8 mouse cellular contexts compared by ENCODE assay signal in the genomic region with DNA sequence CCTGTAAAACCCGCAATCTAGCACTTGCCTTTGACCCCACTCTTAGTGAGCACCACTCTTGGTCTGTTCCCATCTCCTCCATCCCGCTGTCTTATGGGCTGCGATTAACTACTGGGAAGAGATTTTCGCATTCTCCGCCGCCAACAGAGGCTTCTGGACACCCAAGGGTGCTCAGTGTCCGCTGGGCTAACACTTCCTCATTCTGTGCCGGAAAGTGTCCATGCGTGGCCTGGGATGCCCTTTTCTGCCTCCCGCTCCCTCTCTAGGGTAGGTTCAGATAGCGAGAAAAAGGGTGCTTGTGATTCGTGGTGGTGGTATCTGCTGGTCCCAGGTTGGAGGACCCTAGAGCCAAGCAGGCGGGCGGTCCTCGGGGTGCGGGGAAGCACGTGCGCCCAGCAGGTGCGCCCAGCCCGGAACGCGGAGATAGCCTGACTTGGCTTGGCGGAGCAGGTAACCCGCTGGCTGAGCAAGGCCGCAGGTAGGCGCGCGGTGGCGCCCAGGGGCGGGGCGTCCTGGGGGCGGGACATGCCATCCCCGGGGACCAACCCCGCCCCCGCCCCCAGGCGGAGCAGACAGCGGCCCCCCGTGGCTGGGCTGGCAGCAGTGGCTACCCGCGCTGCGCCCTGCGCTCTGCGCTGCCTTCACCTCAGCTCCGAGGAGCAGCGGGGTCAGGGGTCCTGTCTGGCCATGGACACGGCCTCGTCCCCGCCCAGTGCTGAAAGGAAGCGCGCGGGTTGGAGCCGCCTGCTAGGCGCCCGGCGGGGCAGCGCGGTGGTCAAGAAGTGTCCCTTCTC. TPM values are rescaled to one million over a fixed set of nuclear protein-coding genes. Genes with fewer than 3 reads are reported as not detected.
DNase-seq lines count a peak whose midpoint lies in the region; ATAC-seq and TF ChIP-seq lines count a peak whose summit lies in the region.

No protein-coding gene starts in this region.

- H3K27me3 ChIP-seq in forebrain, embryonic 14.5 days (replicated peaks; ENCODE audit: control insufficient read depth, insufficient read depth, low read length), result peaks cover 38% of the 10 kb centered on the region
- peaks cover 29% of the 10 kb centered on the region for H3K27me3 ChIP-seq in intestine, embryonic 16.5 days (replicated peaks; ENCODE audit: control insufficient read depth, insufficient read depth, low read length)
- peaks cover 43% of the 10 kb centered on the region for H3K27me3 ChIP-seq in liver, embryonic 16.5 days (ENCODE audit: control insufficient read depth, insufficient read depth, low read depth, low read length)

- H3K4me2 ChIP-seq in forebrain, embryonic 14.5 days (ENCODE audit: low read length), result peak overlapping the region; percentile 44
- peak overlapping the region; percentile 83 for H3K4me2 ChIP-seq in intestine, embryonic 16.5 days (ENCODE audit: low read depth, low read length)
- H3K4me2 ChIP-seq in liver, embryonic 16.5 days (ENCODE audit: low read depth, low read length), result peak overlapping the region; percentile 55

- H3K27ac ChIP-seq in forebrain, embryonic 14.5 days (ENCODE audit: low read depth, low read length), result no peak overlapping the region
- H3K27ac ChIP-seq in intestine, embryonic 16.5 days (ENCODE audit: low read length), result peak overlapping the region; percentile 37
- H3K27ac ChIP-seq in liver, embryonic 16.5 days (ENCODE audit: low read length), result no peak overlapping the region
- H3K27ac ChIP-seq in olfactory bulb, adult 2 months (ENCODE audit: insufficient read depth, low read depth, low read length), result no peak overlapping the region

- H3K4me1 ChIP-seq in forebrain, embryonic 14.5 days (ENCODE audit: control insufficient read depth, insufficient read depth, low read length), result no peaks in the 10 kb centered on the region
- H3K4me1 ChIP-seq in intestine, embryonic 16.5 days (ENCODE audit: control insufficient read depth, insufficient read depth, low read length), result peaks cover 24% of the 10 kb centered on the region
- H3K4me1 ChIP-seq in liver, embryonic 16.5 days (ENCODE audit: control insufficient read depth, low read depth, low read length), result no peaks in the 10 kb centered on the region; the same call in 1 of the 2 replicates
- peaks cover 11% of the 10 kb centered on the region; the same call in 1 of the 2 replicates for H3K4me1 ChIP-seq in olfactory bulb, adult 2 months (ENCODE audit: control insufficient read depth, insufficient read depth, low read length)

- no peak overlapping the region for H3K9ac ChIP-seq in forebrain, embryonic 14.5 days (ENCODE audit: low read length)
- peak overlapping the region; percentile 68 for H3K9ac ChIP-seq in intestine, embryonic 16.5 days (ENCODE audit: low read depth, low read length)
- H3K9ac ChIP-seq in liver, embryonic 16.5 days (ENCODE audit: low read depth, low read length), result no peak overlapping the region

- peak; percentile 30 to 36 for DNase-seq in cerebellum, postnatal 10 days
- DNase-seq in cerebellum, adult 8-10 months, result no peak
- DNase-seq in forebrain, embryonic 14.5 days (ENCODE audit: low spot score), result no peak
- no peak for DNase-seq in cerebellum, postnatal 14 days
- DNase-seq in cerebellum, adult 9-10 months, result no peak

- H3K9me3 ChIP-seq in forebrain, embryonic 14.5 days (replicated peaks; ENCODE audit: control insufficient read depth, low read length), result no peaks in the 10 kb centered on the region
- H3K9me3 ChIP-seq in intestine, embryonic 16.5 days (ENCODE audit: control insufficient read depth, low read length), result no peaks in the 10 kb centered on the region
- no peaks in the 10 kb centered on the region for H3K9me3 ChIP-seq in liver, embryonic 16.5 days (replicated peaks; ENCODE audit: control insufficient read depth, low read length)

- no peak for ATAC-seq in forebrain, embryonic 14.5 days
- peak; percentile 76 for ATAC-seq in intestine, embryonic 16.5 days
- ATAC-seq in liver, embryonic 16.5 days (ENCODE audit: low read depth), result peak; percentile 25

- no peaks in the 10 kb centered on the region for H3K36me3 ChIP-seq in forebrain, embryonic 14.5 days (ENCODE audit: control insufficient read depth, insufficient read depth, low read length)
- no peaks in the 10 kb centered on the region for H3K36me3 ChIP-seq in intestine, embryonic 16.5 days (ENCODE audit: control insufficient read depth, insufficient read depth, low read length)
- no peaks in the 10 kb centered on the region for H3K36me3 ChIP-seq in liver, embryonic 16.5 days (ENCODE audit: control insufficient read depth, insufficient read depth)

- TF ChIP-seq CTCF in olfactory bulb, adult 2 months (IDR thresholded peaks at IDR 0.05; ENCODE audit: insufficient read depth, low read depth, low read length), result no peak

- H3K4me3 ChIP-seq in forebrain, embryonic 14.5 days (ENCODE audit: low read depth, low read length), result peak overlapping the region; percentile 11; the same call in 1 of the 2 replicates
- H3K4me3 ChIP-seq in intestine, embryonic 16.5 days (ENCODE audit: low read length), result peak overlapping the region; percentile 56
- H3K4me3 ChIP-seq in liver, embryonic 16.5 days (ENCODE audit: low read depth, low read length), result peak overlapping the region; percentile 39
- 0 out of 2 replicates have a peak overlapping the region, but pooled peaks have one; percentile 6 for H3K4me3 ChIP-seq in olfactory bulb, adult 2 months (ENCODE audit: insufficient read depth, low read depth, low read length)

- no peak for TF ChIP-seq POLR2A in olfactory bulb, adult 2 months (IDR thresholded peaks at IDR 0.05; ENCODE audit: insufficient read depth, low read depth, low read length)

- WGBS in forebrain, embryonic 14.5 days, result 6% methylated on average over 51 of the region's 57 CpGs
- WGBS in intestine, embryonic 16.5 days, result 7% methylated on average over 57 of the region's 57 CpGs
- WGBS in liver, embryonic 16.5 days (ENCODE audit: insufficient replicate concordance), result 5% methylated on average over 52 of the region's 57 CpGs
- 8% methylated on average over 57 of the region's 57 CpGs for WGBS in olfactory bulb, adult 2 months

RNA-seq across cellular contexts. Expression of a gene that starts 0.7 kb away (rescaled TPM):
- 0.90 and 2.1 TPM in 2 replicates for polyA plus RNA-seq in forebrain, embryonic 14.5 days (2014; fragmentation: Nextera tagmentation; extraction: Ambion mirVana)
- 9.7 and 10.8 TPM in 2 replicates for polyA plus RNA-seq in intestine, embryonic 16.5 days (2015; fragmentation: Nextera tagmentation; extraction: Ambion mirVana)
- polyA plus RNA-seq in liver, embryonic 16.5 days (2015; fragmentation: Nextera tagmentation; extraction: Ambion mirVana), result 0.36 and 0.65 TPM in 2 replicates
- polyA plus RNA-seq in olfactory bulb, adult 2 months (2012; ENCODE audit: insufficient read depth, insufficient read length, low replicate concordance, missing spikeins), result not detected in 2 replicates

RNA-seq across cellular contexts. Expression of a gene that starts 12.4 kb away (rescaled TPM):
- polyA plus RNA-seq in forebrain, embryonic 14.5 days (2014; fragmentation: Nextera tagmentation; extraction: Ambion mirVana), result 1.4 and 2.0 TPM in 2 replicates
- 7.9 and 8.0 TPM in 2 replicates for polyA plus RNA-seq in intestine, embryonic 16.5 days (2015; fragmentation: Nextera tagmentation; extraction: Ambion mirVana)
- polyA plus RNA-seq in liver, embryonic 16.5 days (2015; fragmentation: Nextera tagmentation; extraction: Ambion mirVana), result 0.78 and 0.83 TPM in 2 replicates
- not detected in 2 replicates for polyA plus RNA-seq in olfactory bulb, adult 2 months (2012; ENCODE audit: insufficient read depth, insufficient read length, low replicate concordance, missing spikeins)

RNA-seq across cellular contexts. Expression of a gene that starts 37.8 kb away (rescaled TPM):
- polyA plus RNA-seq in forebrain, embryonic 14.5 days (2014; fragmentation: Nextera tagmentation; extraction: Ambion mirVana), result 97.5 and 106 TPM in 2 replicates
- polyA plus RNA-seq in intestine, embryonic 16.5 days (2015; fragmentation: Nextera tagmentation; extraction: Ambion mirVana), result 67.9 and 74.7 TPM in 2 replicates
- 33.7 and 34.1 TPM in 2 replicates for polyA plus RNA-seq in liver, embryonic 16.5 days (2015; fragmentation: Nextera tagmentation; extraction: Ambion mirVana)
- not detected in 2 replicates for polyA plus RNA-seq in olfactory bulb, adult 2 months (2012; ENCODE audit: insufficient read depth, insufficient read length, low replicate concordance, missing spikeins)

RNA-seq across cellular contexts. Expression of a gene that starts 54.3 kb away (rescaled TPM):
- polyA plus RNA-seq in forebrain, embryonic 14.5 days (2014; fragmentation: Nextera tagmentation; extraction: Ambion mirVana), result 343 and 345 TPM in 2 replicates
- polyA plus RNA-seq in intestine, embryonic 16.5 days (2015; fragmentation: Nextera tagmentation; extraction: Ambion mirVana), result 391 and 421 TPM in 2 replicates
- polyA plus RNA-seq in liver, embryonic 16.5 days (2015; fragmentation: Nextera tagmentation; extraction: Ambion mirVana), result 139 and 152 TPM in 2 replicates
- polyA plus RNA-seq in olfactory bulb, adult 2 months (2012; ENCODE audit: insufficient read depth, insufficient read length, low replicate concordance, missing spikeins), result not detected in 2 replicates

Comparison
In these comparisons a context has a peak if more than half of its experiments do, and no peak if none do; other contexts are left out.
1. DNase-seq: peak in cerebellum, postnatal 10 days (2 of 2); none in cerebellum, adult 8-10 months (single experiment), forebrain, embryonic 14.5 days (single experiment), cerebellum, postnatal 14 days (0 of 2) and cerebellum, adult 9-10 months (single experiment).
2. H3K4me3 ChIP-seq: peak in every context shown above with its lines; median percentile 56 in intestine, embryonic 16.5 days; 39 in liver, embryonic 16.5 days; 11 in forebrain, embryonic 14.5 days; 6 in olfactory bulb, adult 2 months.
3. Peak in every context shown above with its lines, with median percentiles within 50 percentile points of each other: H3K4me2 ChIP-seq.